Mouse (Mus musculus): ENCODE results near the gene Rplp1.

DNA sequence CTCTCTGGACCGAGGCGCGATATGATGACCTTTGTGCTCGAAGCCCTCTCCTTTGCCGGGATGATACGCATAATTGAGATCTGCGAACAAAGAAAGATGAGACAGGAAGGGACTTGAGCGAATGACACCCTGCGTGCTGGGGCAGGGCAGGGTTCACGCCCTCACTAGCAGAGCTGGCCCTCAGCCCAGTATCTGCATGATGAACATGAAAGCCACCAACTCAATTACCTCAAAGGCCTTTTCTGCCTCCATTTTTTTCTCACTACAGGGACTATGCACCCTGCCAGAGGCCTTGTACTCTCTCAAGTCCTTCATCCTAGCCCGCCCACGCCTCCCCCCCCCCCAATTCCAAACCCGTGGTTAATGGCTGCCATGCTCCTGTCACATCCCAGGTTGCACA, 29.4 kb downstream of the Rplp1 start:
- TF ChIP-seq TAL1 (IDR thresholded peaks at IDR 0.05; ENCODE audit: low read length): no peak
- TF ChIP-seq GATA1 (IDR thresholded peaks at IDR 0.05; ENCODE audit: low read length): no peak
